Comparison of ENCODE assay signal across 11 mouse cellular contexts in genomic region chr7:109069641-109070040, GRCm38 (mm10).
"Had no signal": no experiment of that assay in that cellular context is flagged by ENCODE, and none has a peak within 500 bp of the region (broad histone marks: within the 10 kb centered on the region; RNA-seq: fewer than 3 reads in every experiment).

No protein-coding gene starts in this region.

- DNase-seq: gastrocnemius, adult 2 months; gastrocnemius, postnatal 10 days; gastrocnemius, postnatal 25 days; heart, postnatal 10 days; heart, postnatal 4 days; kidney, adult 2 months; kidney, adult 9 months; kidney, postnatal 14 days; kidney, postnatal 36 days; layer of hippocampus, adult 9-11 months; layer of hippocampus, postnatal 36 days had no signal
